Mouse (Mus musculus) kidney, postnatal 0 days (tissue): ENCODE results near the gene Upk1a. TPM values are rescaled to one million over a fixed set of nuclear protein-coding genes. Genes with fewer than 3 reads are reported as not detected.

Experiments
- ATAC-seq: fragments of 200-750 bp; cut with Nextera tagmentation; replicated peaks from 2 replicates; pipeline ENCODE4 v1.8.0; 2017; ENCODE audit warnings: low read depth, moderate number of reproducible peaks, moderate TSS enrichment, moderate library complexity; ENCODE audit not compliant: low FRiP score
- DNase-seq: peaks from one replicate; pipeline ENCODE4 v3.0.0-alpha.2; 2016; ENCODE audit warnings: low spot score
- H3K27ac ChIP-seq: fragments of 300-500 bp; sonication (generic); 2 replicates; pipeline ENCODE4 v1.5.1; 2014; ENCODE audit warnings: mild to moderate bottlenecking
- H3K27me3 ChIP-seq: fragments of 300-500 bp; sonication (generic); 2 replicates; pipeline ENCODE4 v1.6.1; 2014; ENCODE audit warnings: low read length, mixed read lengths; ENCODE audit not compliant: insufficient read depth
- H3K36me3 ChIP-seq: fragments of 300-500 bp; sonication (generic); 2 replicates; pipeline ENCODE4 v1.6.1; 2014; ENCODE audit warnings: low read length, mixed read lengths; ENCODE audit not compliant: insufficient read depth
- H3K4me1 ChIP-seq: fragments of 300-500 bp; sonication (generic); replicated peaks from 2 replicates; pipeline ENCODE4 v1.6.1; 2014; ENCODE audit warnings: antibody characterized with exemption, low read length, mixed read lengths; ENCODE audit not compliant: insufficient read depth
- H3K4me2 ChIP-seq: fragments of 300-500 bp; sonication (generic); 2 replicates; pipeline ENCODE4 v1.6.1; 2014; ENCODE audit warnings: mild to moderate bottlenecking, low read length, moderate library complexity, mixed read lengths
- H3K4me3 ChIP-seq: fragments of 300-500 bp; sonication (generic); replicated peaks from 2 replicates; pipeline ENCODE4 v1.5.1; 2014; ENCODE audit warnings: low read depth, low read length
- H3K9ac ChIP-seq: fragments of 300-500 bp; sonication (generic); 2 replicates; pipeline ENCODE4 v1.6.1; 2014; ENCODE audit warnings: low read depth, low read length
- H3K9me3 ChIP-seq: fragments of 300-500 bp; sonication (generic); replicated peaks from 2 replicates; pipeline ENCODE4 v1.6.1; 2016; ENCODE audit warnings: low read length, inconsistent platforms, mixed read lengths
- CTCF ChIP-seq: IDR thresholded peaks from 2 replicates; pipeline ENCODE4 v1.5.1; 2016; ENCODE audit warnings: antibody characterized with exemption, low read depth, mild to moderate bottlenecking, moderate library complexity
- whole genome bisulfite sequencing: fragments of 180-500 bp; shearing (Covaris S2); extraction: QIAGEN DNeasy Blood & Tissue Kit; methylation state at CpG from one replicate; pipeline ENCODE4 v1.1.7; 2014; 5-methylcytosine and 5-hydroxymethylcytosine counted together
- polyA plus RNA-seq: library from polyadenylated mRNA; unstranded; fragments of >200 nt; fragmentation: Nextera tagmentation; extraction: Ambion mirVana; gene quantifications from 2 replicates; pipeline ENCODE4 v1.2.1, GENCODE M21; 2015

Upk1a gene
- polyA plus RNA-seq, 1 experiment from 2014 or later = 48.6 TPM

DNA sequence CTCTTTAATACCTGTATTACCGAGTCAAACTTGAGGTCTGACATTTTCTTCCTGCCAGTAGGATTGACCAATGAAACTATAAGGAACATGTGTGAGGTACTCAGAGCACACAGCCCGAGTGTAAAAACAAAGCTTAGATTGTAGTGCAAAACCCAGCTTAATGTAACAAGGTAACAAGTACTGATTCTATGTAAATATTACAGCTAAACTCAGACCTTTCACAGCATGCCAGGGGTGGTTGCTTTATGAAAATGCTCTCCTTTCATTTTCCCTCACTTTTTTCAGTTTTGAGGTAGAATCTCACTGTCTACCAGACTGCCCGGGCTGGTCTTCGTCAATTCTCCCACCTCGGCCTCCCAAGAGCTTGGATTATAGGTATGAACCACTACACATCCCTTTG lies 16.6 kb downstream of the Upk1a start:
- H3K36me3 ChIP-seq = no peaks in the 10 kb centered on the region
- DNase-seq = no peak
- H3K9me3 ChIP-seq = no peaks in the 10 kb centered on the region
- no peak overlapping the region for H3K4me2 ChIP-seq
- H3K9ac ChIP-seq = no peak overlapping the region
- ATAC-seq = no peak
- 85% methylated on average over 5 of the region's 5 CpGs for WGBS
- TF ChIP-seq CTCF = no peak
- no peaks in the 10 kb centered on the region for H3K4me1 ChIP-seq
- no peak overlapping the region for H3K4me3 ChIP-seq
- H3K27ac ChIP-seq = no peak overlapping the region
- H3K27me3 ChIP-seq = no peaks in the 10 kb centered on the region

DNA sequence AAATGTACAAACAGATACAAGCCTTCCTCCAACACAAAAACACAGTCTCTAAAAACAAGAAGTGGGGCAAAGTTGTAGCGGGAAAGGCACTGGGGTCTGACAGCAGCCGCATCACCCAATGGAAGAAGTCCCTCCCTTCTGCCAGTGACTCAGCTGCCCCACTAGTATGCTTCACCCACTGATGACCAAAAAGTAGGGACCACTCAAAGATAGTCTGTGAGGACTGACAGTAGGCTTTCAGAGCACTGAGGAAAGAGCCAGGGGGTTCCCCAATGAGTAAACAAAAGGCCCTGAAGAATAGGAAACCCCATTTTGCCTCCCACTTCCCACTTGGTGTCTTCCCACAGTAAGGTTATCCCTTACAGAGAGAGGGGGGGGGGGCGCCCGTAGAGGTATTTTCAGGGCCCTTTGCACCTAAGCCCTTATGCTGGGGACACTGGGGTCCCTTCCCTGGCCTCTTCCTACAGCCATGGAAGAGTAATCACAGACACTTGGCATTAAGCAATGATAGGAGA lies 18.1 kb downstream of the Upk1a start:
- Histone ChIP-seq H3K27me3 (no peaks in the 10 kb centered on the region), H3K4me2 (no peak overlapping the region), H3K9ac (no peak overlapping the region), H3K36me3 (no peaks in the 10 kb centered on the region), H3K4me3 (no peak overlapping the region), H3K9me3 (no peaks in the 10 kb centered on the region), H3K27ac (no peak overlapping the region), H3K4me1 (peaks cover 6% of the 10 kb centered on the region)
- ATAC-seq (no peak), DNase-seq (no peak)
- no peak for TF ChIP-seq CTCF
- 80% methylated on average over 3 of the region's 4 CpGs for WGBS

GRCm38 (mm10) chr7:30593579-30594509 lies 18.8 kb downstream of the Upk1a start:
- H3K4me1 ChIP-seq = peaks cover 6% of the 10 kb centered on the region
- WGBS = 74% methylated on average over 10 of the region's 10 CpGs
- H3K27me3 ChIP-seq = no peaks in the 10 kb centered on the region
- H3K9ac ChIP-seq = no peak overlapping the region
- H3K27ac ChIP-seq = no peak overlapping the region
- no peaks in the 10 kb centered on the region for H3K9me3 ChIP-seq
- DNase-seq (no peak), ATAC-seq (no peak)
- no peaks in the 10 kb centered on the region for H3K36me3 ChIP-seq
- no peak overlapping the region for H3K4me2 ChIP-seq
- no peak overlapping the region for H3K4me3 ChIP-seq
- TF ChIP-seq CTCF = no peak

GRCm38 (mm10) chr7:30592772-30593423 lies 19.7 kb downstream of the Upk1a start:
- Histone ChIP-seq H3K4me2 (no peak overlapping the region), H3K4me1 (peaks cover 6% of the 10 kb centered on the region), H3K27ac (no peak overlapping the region), H3K9ac (no peak overlapping the region), H3K4me3 (no peak overlapping the region), H3K9me3 (no peaks in the 10 kb centered on the region), H3K27me3 (no peaks in the 10 kb centered on the region), H3K36me3 (no peaks in the 10 kb centered on the region)
- WGBS = 35% methylated on average over 5 of the region's 5 CpGs
- TF ChIP-seq CTCF = peak; percentile 23; the same call in 1 of the 2 replicates
- DNase-seq (no peak), ATAC-seq (no peak)

- no peak for ATAC-seq
- no peaks in the 10 kb centered on the region for H3K9me3 ChIP-seq
- TF ChIP-seq CTCF = no peak
Observed at GRCm38 (mm10) chr7:30591605-30591951, 21.1 kb downstream of the Upk1a start.

DNA sequence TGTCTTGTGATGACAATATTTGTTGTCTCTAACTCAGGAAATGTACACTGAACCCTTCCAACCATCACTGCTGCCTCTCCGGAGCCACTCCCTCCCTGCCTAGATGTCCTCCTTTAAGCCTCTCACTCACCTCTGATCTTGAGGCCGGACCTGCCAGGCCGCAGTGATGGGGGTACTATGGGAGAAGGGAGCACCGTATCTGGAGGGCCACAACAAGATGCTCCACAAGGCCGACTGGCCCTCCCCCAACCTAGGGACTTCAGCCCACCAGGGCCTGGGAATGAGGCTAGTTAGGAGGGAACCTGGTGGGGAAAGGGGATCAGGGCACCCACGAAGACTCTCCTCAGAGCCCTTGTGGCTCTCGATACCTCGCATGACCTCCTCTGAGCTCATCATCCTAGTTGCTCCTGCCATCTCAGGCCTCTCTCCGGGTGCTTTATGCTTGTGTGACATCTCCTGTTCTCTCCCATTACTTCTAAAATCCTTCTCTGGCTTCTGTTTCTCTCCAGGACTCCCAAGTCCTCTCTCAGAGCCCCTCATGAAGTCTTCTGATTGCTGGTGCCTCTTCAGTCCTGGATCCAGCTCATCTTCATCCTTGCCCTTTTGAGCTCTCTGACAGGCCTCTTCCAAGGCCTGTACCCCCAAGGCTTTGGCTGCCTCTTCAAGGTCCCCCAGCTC lies 21.6 kb downstream of the Upk1a start:
- H3K27ac ChIP-seq = no peak overlapping the region
- no peak for TF ChIP-seq CTCF
- no peaks in the 10 kb centered on the region for H3K27me3 ChIP-seq
- H3K4me2 ChIP-seq = no peak overlapping the region
- DNase-seq (no peak), ATAC-seq (no peak)
- H3K9me3 ChIP-seq = no peaks in the 10 kb centered on the region
- peaks cover 8% of the 10 kb centered on the region; the same call in 1 of the 2 replicates for H3K36me3 ChIP-seq
- 86% methylated on average over 9 of the region's 9 CpGs for WGBS
- 0 out of 2 replicates have a peak overlapping the region, but pooled peaks have one; percentile 5 for H3K9ac ChIP-seq
- H3K4me1 ChIP-seq = peaks cover 12% of the 10 kb centered on the region
- H3K4me3 ChIP-seq = no peak overlapping the region

More at GRCm38 (mm10) chr7:30591605-30591951, 21.1 kb downstream of the Upk1a start:
- H3K4me1 ChIP-seq = peaks cover 12% of the 10 kb centered on the region
- peaks cover 3% of the 10 kb centered on the region; the same call in 1 of the 2 replicates for H3K36me3 ChIP-seq
- no peaks in the 10 kb centered on the region for H3K27me3 ChIP-seq
- no peak for DNase-seq
- WGBS = 76% methylated on average over 4 of the region's 4 CpGs
- H3K9ac ChIP-seq = no peak overlapping the region
- no peak overlapping the region for H3K4me2 ChIP-seq
- no peak overlapping the region for H3K27ac ChIP-seq
- no peak overlapping the region for H3K4me3 ChIP-seq
